Mouse (Mus musculus) kidney, adult 2 months (tissue): Measurements from ENCODE around the gene Tbc1d17.

Experiments used
- CTCF ChIP-seq: fragments of 200-500 bp; conservative IDR thresholded peaks from 2 replicates; pipeline ENCODE4 v1.5.1; 2011; ENCODE audit warnings: low read depth, mild to moderate bottlenecking, control low read depth, low read length, moderate library complexity, mixed read lengths; ENCODE audit not compliant: insufficient read depth, insufficient read length
- POLR2A ChIP-seq: fragments of 200-500 bp; IDR thresholded peaks from one replicate; pipeline ENCODE4 v1.6.1; 2011; ENCODE audit warnings: low read depth, low read length, control low read depth

DNA sequence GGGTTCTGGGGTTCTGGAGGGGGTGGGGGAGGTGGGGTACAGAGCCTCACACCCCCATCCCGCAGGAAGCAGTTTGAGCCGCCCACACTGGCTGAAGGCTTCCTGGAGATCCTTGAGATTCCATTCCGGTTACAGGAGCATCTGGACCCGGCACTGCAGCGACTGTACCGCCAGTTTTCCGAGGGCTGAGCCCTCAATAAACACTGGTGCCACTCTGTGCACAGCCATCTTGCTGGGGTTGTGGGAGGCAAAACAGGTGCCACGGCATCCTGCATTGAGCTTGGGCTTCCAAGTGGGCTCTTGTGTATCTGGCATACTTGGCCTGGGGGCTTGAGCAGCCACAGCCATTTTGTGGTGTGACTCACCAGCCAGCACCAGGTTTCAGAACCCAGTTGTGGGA, 13.6 kb upstream of the Tbc1d17 start:
- TF ChIP-seq POLR2A (no peak), CTCF (no peak)
